Mouse (Mus musculus) neutrophil, adult 5-6 weeks (primary cell): Measurements from ENCODE around the gene Mettl21a. TPM values are rescaled to one million over a fixed set of nuclear protein-coding genes. Genes with fewer than 3 reads are reported as not detected.
A peak's percentile ranks its signal among the peaks of the same experiment; 100 is the strongest.
"Not testable (repeated sequence)": the region's sequence is repeated elsewhere in the genome, so short reads cannot be mapped to it uniquely, and the experiment has no call there.

Source experiments
- ATAC-seq: fragments of 151-379, 151-347 bp; 2 replicates; pipeline ENCODE4 v1.8.0; 2017; ENCODE audit warnings: mild to moderate bottlenecking, moderate TSS enrichment; ENCODE audit not compliant: insufficient number of reproducible peaks, poor library complexity, low FRiP score, severe bottlenecking; ENCODE audit errors: extremely low read depth
- total RNA-seq: library from RNA; stranded (forward); fragments of 200-1000 nt; gene quantifications from 2 replicates; pipeline ENCODE4 v1.2.3, GENCODE M21; 2017

Mettl21a gene
- total RNA-seq: 4.1 and 5.0 TPM in 2 replicates

DNA sequence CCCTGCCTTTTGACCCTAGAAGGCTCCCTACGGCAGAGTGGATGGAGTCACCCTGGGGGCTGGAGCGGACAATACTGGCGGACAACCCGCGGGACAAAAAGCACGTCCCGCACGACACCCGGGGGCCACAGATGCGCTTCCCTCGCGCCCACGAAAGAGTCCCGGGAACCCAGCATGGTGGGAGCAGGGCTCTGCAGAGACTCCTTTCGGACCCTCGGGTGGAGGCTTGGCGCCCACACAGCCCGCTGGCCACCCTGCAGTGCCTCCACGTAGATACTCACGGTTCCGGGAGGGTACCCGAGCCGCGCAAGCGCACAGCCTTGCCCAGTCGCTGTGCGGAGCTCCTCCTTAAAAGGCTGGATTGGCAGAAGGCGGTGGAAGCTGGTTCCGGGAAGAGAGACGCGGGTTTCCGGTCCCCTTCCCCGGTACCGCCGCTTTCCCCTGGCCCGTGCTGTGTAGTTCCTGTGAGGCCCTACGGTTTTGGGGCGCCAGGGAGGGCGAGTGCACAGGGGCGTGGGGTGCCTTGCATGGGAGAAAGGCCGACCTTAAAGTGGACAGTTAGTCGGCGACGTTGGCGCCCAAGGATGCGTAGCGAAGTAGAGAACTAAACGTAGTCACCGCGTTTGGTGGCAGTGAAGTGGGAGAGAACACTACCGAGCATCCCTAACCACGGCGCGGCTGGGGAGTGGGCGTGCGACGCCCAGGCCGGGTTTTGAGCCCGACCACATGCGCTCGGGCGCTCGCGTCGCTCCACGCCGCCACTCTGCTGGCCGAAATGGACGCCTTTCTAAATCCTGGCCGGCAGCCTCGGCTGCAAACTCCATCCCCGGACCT lies at the start of gene Mettl21a:
Gene Mettl21a, minus strand, starts transcription at position 362 of the 834 bp plus-strand sequence.
- peak; percentile 59 for ATAC-seq

DNA sequence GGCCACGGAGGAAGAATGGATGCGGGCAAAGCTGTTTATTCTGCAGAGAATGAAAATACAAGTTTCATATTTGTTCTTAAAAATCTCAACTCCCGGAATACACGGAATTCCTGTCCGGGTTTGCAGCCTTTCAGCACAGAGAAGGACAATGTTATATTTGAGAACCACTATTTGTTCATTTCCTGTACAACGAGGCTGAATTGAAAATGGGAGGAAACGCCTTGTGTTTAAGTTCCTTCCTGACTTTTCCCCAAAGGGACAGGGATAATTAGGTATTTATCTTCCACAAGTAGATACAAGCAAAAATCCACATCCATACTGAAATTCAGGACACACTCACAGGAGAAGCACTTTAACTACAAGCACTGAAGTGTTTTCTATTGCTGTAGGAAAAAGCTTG lies 41.8 kb upstream of the Mettl21a start:
- ATAC-seq: no peak

DNA sequence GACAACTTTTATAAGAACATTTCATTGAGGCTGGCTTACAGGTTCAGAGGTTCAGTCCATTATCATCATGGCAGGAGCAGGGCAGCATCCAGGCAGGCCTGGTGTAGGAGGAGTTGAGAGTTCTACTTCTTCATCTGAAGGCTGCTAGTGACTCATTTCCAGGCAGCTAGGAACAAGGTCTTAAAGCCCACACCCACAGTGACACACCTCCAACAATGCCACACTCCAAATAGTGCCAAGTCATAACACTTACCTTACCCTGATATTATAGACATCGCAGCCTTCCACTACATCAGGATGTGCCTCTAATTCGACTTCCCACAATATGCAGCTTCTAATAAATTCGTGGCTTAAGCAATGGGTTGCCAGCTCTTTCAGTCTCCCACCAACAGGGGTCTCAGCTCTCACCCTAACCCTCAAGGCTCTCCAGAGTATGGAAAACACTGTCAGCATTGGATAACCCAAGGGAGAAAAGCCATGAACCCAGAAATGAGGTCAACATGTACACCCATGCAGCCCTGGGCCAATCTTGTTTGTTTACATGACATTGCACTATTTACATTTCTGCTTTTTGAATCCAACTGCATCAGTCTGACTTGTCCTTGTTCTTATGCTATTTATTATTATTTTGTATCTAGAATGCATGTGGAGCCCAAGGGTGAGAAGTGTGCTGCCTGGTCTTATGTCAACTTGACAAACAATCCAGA lies 39.5 kb upstream of the Mettl21a start:
- ATAC-seq: no peak

DNA sequence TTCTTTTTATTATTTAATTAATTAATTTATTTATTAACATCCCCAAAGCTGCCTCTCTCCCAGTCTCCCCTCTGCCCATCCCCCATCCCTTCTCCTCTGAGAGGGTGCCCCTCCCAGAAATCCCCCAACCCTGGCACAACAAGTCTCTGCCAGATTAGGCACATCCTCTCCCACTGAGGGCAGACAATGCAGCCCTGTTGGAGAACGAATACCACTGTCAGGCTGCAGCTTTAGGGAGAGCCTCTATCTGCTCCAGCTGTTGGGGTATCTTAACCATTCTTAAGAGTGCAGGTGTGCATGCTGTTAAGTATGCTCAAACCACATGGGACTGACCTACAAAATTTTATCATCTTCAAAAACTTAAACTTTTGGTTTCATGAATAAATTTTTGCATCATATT lies 38.4 kb upstream of the Mettl21a start:
- ATAC-seq: no peak

GRCm38 (mm10) chr1:64653701-64654100 lies 36.7 kb upstream of the Mettl21a start:
- ATAC-seq: no peak

DNA sequence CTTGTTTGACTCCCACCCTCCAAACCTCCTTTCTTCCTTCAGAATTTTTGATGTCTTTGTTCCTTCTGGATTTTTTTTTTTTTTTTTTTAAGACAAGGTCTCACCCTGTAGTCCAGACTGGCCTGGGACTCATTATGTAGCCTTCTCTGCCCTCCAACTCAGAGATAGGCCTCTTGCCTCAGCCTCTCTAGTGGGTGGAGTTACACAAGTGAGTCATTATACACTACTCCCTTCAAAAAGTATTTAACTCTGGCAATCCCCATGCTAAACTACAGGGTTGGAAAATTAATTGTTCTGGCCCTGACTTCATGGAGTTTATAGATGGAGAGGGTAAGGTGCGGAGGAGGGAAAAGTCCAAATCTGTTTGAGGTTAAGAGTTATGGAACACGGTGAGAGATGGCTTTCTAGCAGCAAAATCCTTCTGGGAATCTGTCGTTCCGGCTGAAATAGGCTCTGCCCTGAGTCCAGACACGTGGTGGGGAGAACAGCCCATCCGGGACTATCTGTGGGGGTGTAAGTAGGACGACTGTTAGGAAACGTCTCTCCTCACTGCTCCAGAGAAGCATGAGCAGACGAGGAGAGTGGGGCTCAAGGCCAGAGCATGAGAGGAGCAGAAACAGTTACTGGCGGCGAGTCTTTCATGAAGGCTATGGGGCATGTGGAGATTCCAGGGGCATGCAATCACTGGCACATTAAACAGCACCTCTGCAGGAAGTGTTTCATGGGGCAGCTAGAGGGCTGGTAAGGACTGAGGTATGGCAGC lies 32.5 kb upstream of the Mettl21a start:
- no peak for ATAC-seq

DNA sequence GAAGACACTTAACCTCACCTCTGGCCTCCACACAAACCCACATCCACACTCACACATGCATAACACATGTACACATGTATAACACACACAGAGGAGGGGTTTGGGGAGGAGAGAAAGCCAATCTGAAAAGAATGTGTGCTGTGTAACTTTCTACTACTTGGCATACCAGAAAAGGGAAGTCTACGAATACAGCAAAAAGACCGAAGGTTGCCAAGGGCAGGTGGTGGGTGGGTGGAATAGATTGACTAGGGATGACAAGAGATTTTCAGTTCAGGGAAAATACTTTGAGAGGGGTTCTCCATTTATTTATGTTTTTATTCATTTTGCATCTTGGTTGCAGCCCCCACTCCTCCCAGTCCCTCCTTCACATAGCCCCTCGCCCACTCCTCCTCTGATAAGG lies 27.5 kb upstream of the Mettl21a start:
- no peak for ATAC-seq

DNA sequence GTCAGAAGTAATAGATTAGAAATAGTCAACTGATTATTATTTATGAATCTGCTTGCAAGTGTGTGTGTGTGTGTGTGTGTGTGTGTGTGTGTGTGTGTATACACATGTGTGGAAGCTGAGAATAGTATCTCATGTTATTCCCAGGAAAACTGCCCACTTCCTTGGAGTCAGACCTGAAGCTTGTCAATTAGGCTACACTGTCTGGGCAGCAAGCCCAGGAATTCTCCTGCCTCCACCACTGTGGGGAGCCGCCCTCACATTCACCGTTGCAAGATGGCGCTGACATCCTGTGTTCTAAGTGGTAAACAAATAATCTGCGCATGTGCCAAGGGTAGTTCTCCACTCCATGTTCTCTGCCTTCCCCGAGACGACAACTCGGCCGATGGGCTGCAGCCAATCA lies 25.5 kb upstream of the Mettl21a start:
- ATAC-seq: not testable (repeated sequence)

DNA sequence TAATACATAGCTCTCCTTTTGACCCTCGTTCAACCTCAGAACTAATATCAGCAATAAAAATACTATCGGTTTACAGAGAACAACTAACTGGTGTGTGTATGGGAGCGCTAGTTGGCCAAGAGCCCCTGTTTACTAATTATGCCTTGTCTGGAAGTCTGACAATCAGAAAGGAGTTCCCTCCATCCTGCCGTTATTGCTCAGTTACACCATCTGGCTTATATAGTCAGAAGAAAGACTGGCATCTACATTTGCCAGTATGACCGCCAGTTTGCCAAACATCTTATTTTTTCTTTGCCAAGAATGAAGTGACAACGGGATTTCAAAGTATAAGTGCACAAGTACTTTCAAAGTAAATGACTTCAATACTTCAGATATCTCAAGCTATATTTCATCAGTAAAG lies 24.0 kb upstream of the Mettl21a start:
- no peak for ATAC-seq

DNA sequence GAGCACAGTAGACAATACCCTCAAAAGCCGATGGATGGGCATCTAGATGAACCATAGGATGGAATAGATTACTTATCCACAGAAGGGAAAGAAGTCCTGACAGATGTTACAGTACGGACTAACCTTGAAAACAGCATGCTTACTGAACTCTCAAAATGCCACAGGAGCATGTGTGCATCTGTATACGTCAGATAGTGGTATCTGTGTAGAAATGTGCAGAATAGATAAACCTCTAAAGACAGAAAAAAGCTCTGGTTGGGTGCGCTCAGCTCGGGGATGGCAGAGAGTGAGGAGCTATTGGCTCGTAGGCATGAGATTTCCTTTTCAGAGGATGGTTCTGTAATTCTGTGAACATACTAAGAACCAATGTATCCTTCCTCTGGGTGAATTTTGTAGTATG lies 22.2 kb upstream of the Mettl21a start:
- no peak for ATAC-seq

GRCm38 (mm10) chr1:64635624-64636023 lies 18.6 kb upstream of the Mettl21a start:
- no peak for ATAC-seq

- ATAC-seq: no peak
These were observed 16.2 kb upstream of the Mettl21a start for GRCm38 (mm10) chr1:64633237-64633636.

DNA sequence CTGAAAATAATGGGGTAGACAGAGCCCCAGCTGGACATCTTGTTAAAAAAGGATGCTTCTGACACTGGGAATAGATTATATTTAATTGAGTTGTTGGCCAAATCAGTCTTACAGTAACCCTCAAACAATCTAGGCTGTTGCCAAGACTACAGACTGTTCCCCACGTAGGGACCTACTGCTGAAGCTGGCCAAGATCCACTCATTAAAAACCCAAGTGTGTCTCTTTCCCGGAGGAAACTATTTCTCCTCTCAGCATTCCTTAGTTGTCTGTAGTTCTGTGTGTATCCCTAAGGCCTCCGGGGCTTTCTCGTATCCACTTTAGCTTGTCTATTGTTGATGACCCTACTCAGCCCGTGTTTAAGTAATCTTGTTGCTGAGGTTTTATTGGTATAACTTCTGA lies 14.5 kb upstream of the Mettl21a start:
- no peak for ATAC-seq

GRCm38 (mm10) chr1:64625214-64625613 lies 8.2 kb upstream of the Mettl21a start:
- ATAC-seq: no peak

GRCm38 (mm10) chr1:64623558-64624435 lies 6.8 kb upstream of the Mettl21a start:
- ATAC-seq: no peak

DNA sequence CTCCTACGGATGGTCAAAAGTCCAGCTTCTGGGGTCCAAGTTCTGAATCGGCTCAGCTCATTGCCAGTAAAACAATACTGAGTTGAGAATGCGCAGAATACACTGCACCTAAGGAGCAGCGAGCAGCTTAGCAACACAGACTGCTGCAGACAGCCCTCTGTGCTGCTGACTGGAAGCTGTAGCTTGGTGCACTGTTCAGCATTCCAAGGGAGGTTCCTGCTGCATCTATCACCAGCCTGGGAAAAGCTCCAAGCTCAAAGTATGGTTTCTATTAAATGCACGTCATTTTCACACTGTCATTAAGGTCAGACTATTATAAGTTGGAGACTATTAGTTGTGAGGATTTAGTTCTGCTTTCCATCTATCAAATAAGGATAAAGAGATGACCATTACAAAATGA lies 4.1 kb upstream of the Mettl21a start:
- ATAC-seq: no peak

- no peak for ATAC-seq
These were observed 1.2 kb upstream of the Mettl21a start for GRCm38 (mm10) chr1:64618226-64618625.

- peak; percentile 45; the same call in 1 of the 2 replicates for ATAC-seq
These were observed 608 bp upstream of the Mettl21a start for GRCm38 (mm10) chr1:64617715-64617984.

DNA sequence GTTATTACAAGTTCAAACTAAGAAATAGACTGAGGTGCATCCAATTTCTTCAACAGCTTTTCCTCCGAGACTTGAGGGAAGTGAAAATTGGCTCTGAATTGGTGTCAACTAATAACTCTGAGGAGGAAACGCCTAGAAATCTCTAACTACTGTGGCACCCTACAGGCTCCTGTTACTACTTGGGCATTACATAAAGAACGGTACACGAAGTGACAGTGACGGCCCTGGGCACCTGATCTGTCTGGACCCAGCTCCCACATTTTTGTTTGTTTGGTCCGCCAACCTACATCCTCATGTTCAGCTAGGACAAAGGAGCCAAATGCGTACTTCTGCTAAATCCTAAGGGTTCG lies 536 bp downstream of the Mettl21a start:
- no peak for ATAC-seq
